Mouse (Mus musculus) right cerebral cortex, postnatal 36 days (tissue): ENCODE measurements at regions not wholly inside any gene's neighbourhood (a gene's known extent, or its start where the extent isn't known, plus 50 kb on each side); places are given as distances from the start of the nearest gene placed in this dataset.

ENCODE experiments used
- DNase-seq, 2 experiments: peaks; one replicate each; pipeline ENCODE4 v3.0.0; 2022; ENCODE audit warnings: low spot score in 2 of 2, mixed read lengths in 1 of 2

DNA sequence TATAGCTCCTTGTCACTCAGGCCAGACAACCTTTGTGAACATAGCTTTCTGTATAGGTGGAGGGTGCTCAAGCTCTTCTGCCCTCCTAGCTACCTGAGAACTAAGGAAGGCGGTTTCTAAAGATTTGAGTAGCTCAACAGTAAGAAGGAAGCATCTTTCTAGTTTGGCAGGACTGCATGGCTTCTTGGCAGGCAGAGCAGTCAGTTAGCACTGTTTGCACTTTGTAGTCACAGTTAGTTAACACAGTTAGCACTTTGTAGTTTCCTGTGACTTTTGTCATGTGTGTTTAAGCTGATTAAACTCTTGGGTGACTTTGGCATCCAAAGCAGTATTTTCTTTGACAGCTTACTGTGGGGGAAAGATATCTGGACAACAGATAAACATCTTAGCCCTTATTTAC is 219.7 kb downstream of the Zbbx start:
- DNase-seq: peak in 1 of 2 experiments; percentile 1

DNA sequence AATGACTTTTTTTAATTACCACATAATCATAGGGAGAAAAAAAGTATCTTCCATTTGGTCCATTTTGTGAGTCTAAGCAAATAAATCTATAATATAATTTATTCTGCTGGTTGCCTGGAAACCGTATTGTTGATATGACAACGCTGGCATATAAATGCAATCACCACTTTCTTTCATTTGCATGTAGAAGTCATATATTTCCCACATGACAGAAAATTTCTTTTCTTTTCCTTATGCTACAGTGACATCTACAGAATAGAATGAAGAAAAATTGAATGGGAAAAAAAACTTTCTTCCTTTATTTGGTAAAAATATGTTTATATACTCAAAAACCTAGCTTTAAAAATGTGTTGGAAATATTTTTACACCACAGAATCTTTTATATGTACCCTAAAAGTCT is 243.6 kb downstream of the Zbbx start:
- DNase-seq: no peak

DNA sequence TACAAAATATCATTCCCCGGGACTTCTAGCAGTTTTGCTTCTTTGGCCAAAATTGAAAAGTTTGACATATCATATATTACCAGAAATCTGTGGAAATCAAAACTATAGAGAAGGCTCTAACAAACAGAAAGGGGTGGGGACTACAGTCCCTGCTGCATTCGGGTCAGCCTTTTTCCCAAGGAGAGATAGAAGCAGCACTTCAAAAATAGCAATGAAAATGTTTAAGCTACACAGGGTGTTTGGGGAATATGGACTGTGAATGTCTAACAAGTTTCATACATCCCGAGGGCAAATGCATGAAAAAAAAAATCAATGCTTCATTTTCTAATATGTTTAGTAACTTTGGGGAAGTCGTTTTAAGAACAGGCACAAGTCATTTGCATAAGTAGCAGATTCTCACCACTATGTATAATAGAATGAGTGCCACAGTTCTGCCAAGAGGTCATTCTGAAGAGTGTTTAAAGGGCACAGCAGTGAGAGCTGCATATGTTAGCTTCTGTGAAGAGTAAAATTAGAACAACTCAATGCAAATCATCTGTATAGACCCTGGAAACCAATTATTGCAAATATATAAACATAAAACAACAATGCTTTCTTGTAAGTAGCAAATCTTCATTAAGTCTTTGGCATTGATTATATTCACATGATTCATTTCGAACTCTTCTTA is 244.2 kb downstream of the Zbbx start:
- DNase-seq: no peak

DNA sequence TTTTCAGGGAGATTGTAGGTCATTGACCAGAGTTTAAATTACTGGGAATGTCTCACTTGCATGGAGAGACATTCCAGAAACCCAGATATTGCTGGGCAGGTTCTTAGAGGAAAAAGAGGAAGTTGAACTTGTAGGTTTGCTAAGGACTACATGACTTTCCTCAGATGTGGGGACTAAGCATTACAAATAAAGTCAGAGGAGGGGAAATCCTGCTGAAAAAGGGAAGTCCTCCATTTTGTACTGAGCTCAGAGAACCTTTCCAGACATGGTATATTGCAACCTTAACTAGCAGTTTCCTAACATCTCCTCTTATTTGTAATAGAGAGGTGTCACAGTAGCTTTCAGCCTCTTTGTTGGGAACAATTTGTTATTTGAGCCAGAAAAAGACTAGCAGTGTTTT is 260.7 kb downstream of the Zbbx start:
- no peak for DNase-seq
